Mouse (Mus musculus): ENCODE results near the gene Vmn1r196. TPM values are rescaled to one million over a fixed set of nuclear protein-coding genes. Genes with fewer than 3 reads are reported as not detected.
"Not testable (repeated sequence)": the region's sequence is repeated elsewhere in the genome, so short reads cannot be mapped to it uniquely, and the experiment has no call there.

Vmn1r196 gene
- polyA plus RNA-seq (2014; fragmentation: Nextera tagmentation; extraction: Ambion mirVana), result not detected in 2 replicates

- H3K4me2 ChIP-seq (ENCODE audit: low read length), result no peak within 1 kb of the TSS
- H3K4me3 ChIP-seq (ENCODE audit: low read depth, low read length), result no peak within 1 kb of the TSS
- no peaks in the 10 kb centered on the region for H3K36me3 ChIP-seq (ENCODE audit: control insufficient read depth, insufficient read depth, low read length)
- H3K9ac ChIP-seq (ENCODE audit: low read length), result no peak within 1 kb of the TSS
- WGBS, result 66% methylated on average over 2 of the region's 2 CpGs
- H3K4me1 ChIP-seq (ENCODE audit: control insufficient read depth, insufficient read depth, low read length), result no peaks in the 10 kb centered on the region
- DNase-seq (ENCODE audit: low spot score), result no peak
- no peak for ATAC-seq
- H3K27me3 ChIP-seq (replicated peaks; ENCODE audit: control insufficient read depth, insufficient read depth, low read length), result no peaks in the 10 kb centered on the region
- no peaks in the 10 kb centered on the region for H3K9me3 ChIP-seq (replicated peaks; ENCODE audit: control insufficient read depth, low read length)
- no peak within 1 kb of the TSS for H3K27ac ChIP-seq (ENCODE audit: low read depth, low read length)
Observed at GRCm38 (mm10) chr13:22289620-22290019, at the start of gene Vmn1r196. Gene Vmn1r196 (plus strand): TSS chr13:22289920.

- Histone ChIP-seq H3K27ac (ENCODE audit: low read depth, low read length) (no peak within 1 kb of the TSS), H3K27me3 (replicated peaks; ENCODE audit: control insufficient read depth, insufficient read depth, low read length) (no peaks in the 10 kb centered on the region), H3K4me1 (ENCODE audit: control insufficient read depth, insufficient read depth, low read length) (no peaks in the 10 kb centered on the region), H3K4me2 (ENCODE audit: low read length) (no peak within 1 kb of the TSS), H3K9ac (ENCODE audit: low read length) (no peak within 1 kb of the TSS), H3K36me3 (ENCODE audit: control insufficient read depth, insufficient read depth, low read length) (no peaks in the 10 kb centered on the region), H3K4me3 (ENCODE audit: low read depth, low read length) (no peak within 1 kb of the TSS), H3K9me3 (replicated peaks; ENCODE audit: control insufficient read depth, low read length) (no peaks in the 10 kb centered on the region)
- DNase-seq (ENCODE audit: low spot score) (no peak), ATAC-seq (no peak)
- WGBS, result 46% methylated on average over 1 of the region's 1 CpGs
Observed at GRCm38 (mm10) chr13:22243915-22244314, 45.8 kb upstream of the Vmn1r196 start, which contains the start of gene Vmn1r194. Gene Vmn1r194 (plus strand): TSS chr13:22244215.

- not testable (repeated sequence) for H3K27ac ChIP-seq (ENCODE audit: low read depth, low read length); H3K27me3 ChIP-seq (replicated peaks; ENCODE audit: control insufficient read depth, insufficient read depth, low read length); H3K4me2 ChIP-seq (ENCODE audit: low read length); H3K9me3 ChIP-seq (replicated peaks; ENCODE audit: control insufficient read depth, low read length); ATAC-seq; H3K36me3 ChIP-seq (ENCODE audit: control insufficient read depth, insufficient read depth, low read length); DNase-seq (ENCODE audit: low spot score); H3K4me1 ChIP-seq (ENCODE audit: control insufficient read depth, insufficient read depth, low read length); H3K9ac ChIP-seq (ENCODE audit: low read length); H3K4me3 ChIP-seq (ENCODE audit: low read depth, low read length)
- 88% methylated on average over 1 of the region's 1 CpGs for WGBS
Observed at GRCm38 (mm10) chr13:22270222-22270621, 19.5 kb upstream of the Vmn1r196 start, which contains the start of gene Vmn1r195. Gene Vmn1r195 (plus strand): TSS chr13:22270522.

- DNase-seq (ENCODE audit: low spot score) (no peak), ATAC-seq (no peak)
- Histone ChIP-seq H3K4me2 (ENCODE audit: low read length) (no peak overlapping the region), H3K27me3 (replicated peaks; ENCODE audit: control insufficient read depth, insufficient read depth, low read length) (no peaks in the 10 kb centered on the region), H3K36me3 (ENCODE audit: control insufficient read depth, insufficient read depth, low read length) (no peaks in the 10 kb centered on the region), H3K9ac (ENCODE audit: low read length) (no peak overlapping the region), H3K9me3 (replicated peaks; ENCODE audit: control insufficient read depth, low read length) (no peaks in the 10 kb centered on the region), H3K27ac (ENCODE audit: low read depth, low read length) (no peak overlapping the region), H3K4me3 (ENCODE audit: low read depth, low read length) (no peak overlapping the region), H3K4me1 (ENCODE audit: control insufficient read depth, insufficient read depth, low read length) (no peaks in the 10 kb centered on the region)
- 48% methylated on average over 2 of the region's 2 CpGs for WGBS
Observed at GRCm38 (mm10) chr13:22271721-22272120, 18.0 kb upstream of the Vmn1r196 start.

- H3K9ac ChIP-seq (ENCODE audit: low read length), result no peak overlapping the region
- H3K36me3 ChIP-seq (ENCODE audit: control insufficient read depth, insufficient read depth, low read length), result no peaks in the 10 kb centered on the region
- H3K4me3 ChIP-seq (ENCODE audit: low read depth, low read length), result no peak overlapping the region
- peak; percentile 6 for DNase-seq (ENCODE audit: low spot score)
- no peaks in the 10 kb centered on the region for H3K4me1 ChIP-seq (ENCODE audit: control insufficient read depth, insufficient read depth, low read length)
- 74% methylated on average over 2 of the region's 2 CpGs for WGBS
- H3K27ac ChIP-seq (ENCODE audit: low read depth, low read length), result no peak overlapping the region
- H3K4me2 ChIP-seq (ENCODE audit: low read length), result no peak overlapping the region
- no peak for ATAC-seq
- no peaks in the 10 kb centered on the region for H3K9me3 ChIP-seq (replicated peaks; ENCODE audit: control insufficient read depth, low read length)
- H3K27me3 ChIP-seq (replicated peaks; ENCODE audit: control insufficient read depth, insufficient read depth, low read length), result no peaks in the 10 kb centered on the region
Observed at GRCm38 (mm10) chr13:22284578-22284977, 5.1 kb upstream of the Vmn1r196 start.

- not testable (repeated sequence) for H3K4me2 ChIP-seq (ENCODE audit: low read length); H3K4me1 ChIP-seq (ENCODE audit: control insufficient read depth, insufficient read depth, low read length); H3K9ac ChIP-seq (ENCODE audit: low read length); ATAC-seq; DNase-seq (ENCODE audit: low spot score); H3K27ac ChIP-seq (ENCODE audit: low read depth, low read length); H3K9me3 ChIP-seq (replicated peaks; ENCODE audit: control insufficient read depth, low read length); H3K4me3 ChIP-seq (ENCODE audit: low read depth, low read length); H3K27me3 ChIP-seq (replicated peaks; ENCODE audit: control insufficient read depth, insufficient read depth, low read length); H3K36me3 ChIP-seq (ENCODE audit: control insufficient read depth, insufficient read depth, low read length)
- WGBS, result 93% methylated on average over 5 of the region's 5 CpGs
Observed at GRCm38 (mm10) chr13:22308075-22308474, 18.4 kb downstream of the Vmn1r196 start.

- H3K4me1 ChIP-seq (ENCODE audit: control insufficient read depth, insufficient read depth, low read length), result no peaks in the 10 kb centered on the region
- H3K27ac ChIP-seq (ENCODE audit: low read depth, low read length), result no peak overlapping the region
- no peaks in the 10 kb centered on the region for H3K9me3 ChIP-seq (replicated peaks; ENCODE audit: control insufficient read depth, low read length)
- H3K4me3 ChIP-seq (ENCODE audit: low read depth, low read length), result no peak overlapping the region
- H3K4me2 ChIP-seq (ENCODE audit: low read length), result no peak overlapping the region
- no peaks in the 10 kb centered on the region for H3K36me3 ChIP-seq (ENCODE audit: control insufficient read depth, insufficient read depth, low read length)
- no peak for DNase-seq (ENCODE audit: low spot score)
- WGBS, result 84% methylated on average over 2 of the region's 2 CpGs
- ATAC-seq, result no peak
- no peaks in the 10 kb centered on the region for H3K27me3 ChIP-seq (replicated peaks; ENCODE audit: control insufficient read depth, insufficient read depth, low read length)
- no peak overlapping the region for H3K9ac ChIP-seq (ENCODE audit: low read length)
Observed at GRCm38 (mm10) chr13:22315361-22315760, 25.6 kb downstream of the Vmn1r196 start.

- no peaks in the 10 kb centered on the region for H3K27me3 ChIP-seq (replicated peaks; ENCODE audit: control insufficient read depth, insufficient read depth, low read length)
- no peak overlapping the region for H3K9ac ChIP-seq (ENCODE audit: low read length)
- no peaks in the 10 kb centered on the region for H3K4me1 ChIP-seq (ENCODE audit: control insufficient read depth, insufficient read depth, low read length)
- no peak overlapping the region for H3K27ac ChIP-seq (ENCODE audit: low read depth, low read length)
- H3K9me3 ChIP-seq (replicated peaks; ENCODE audit: control insufficient read depth, low read length), result no peaks in the 10 kb centered on the region
- no peaks in the 10 kb centered on the region for H3K36me3 ChIP-seq (ENCODE audit: control insufficient read depth, insufficient read depth, low read length)
- ATAC-seq, result no peak
- no peak for DNase-seq (ENCODE audit: low spot score)
- H3K4me2 ChIP-seq (ENCODE audit: low read length), result no peak overlapping the region
- WGBS, result 80% methylated on average over 2 of the region's 2 CpGs
- H3K4me3 ChIP-seq (ENCODE audit: low read depth, low read length), result no peak overlapping the region
Observed at GRCm38 (mm10) chr13:22317366-22317765, 27.6 kb downstream of the Vmn1r196 start.

GRCm38 (mm10) chr13:22320091-22320490, 30.4 kb downstream of the Vmn1r196 start:
- DNase-seq (ENCODE audit: low spot score), result no peak
- Histone ChIP-seq H3K27ac (ENCODE audit: low read depth, low read length) (no peak overlapping the region), H3K4me3 (ENCODE audit: low read depth, low read length) (no peak overlapping the region), H3K9ac (ENCODE audit: low read length) (no peak overlapping the region), H3K9me3 (replicated peaks; ENCODE audit: control insufficient read depth, low read length) (no peaks in the 10 kb centered on the region), H3K4me1 (ENCODE audit: control insufficient read depth, insufficient read depth, low read length) (no peaks in the 10 kb centered on the region), H3K4me2 (ENCODE audit: low read length) (no peak overlapping the region), H3K36me3 (ENCODE audit: control insufficient read depth, insufficient read depth, low read length) (no peaks in the 10 kb centered on the region), H3K27me3 (replicated peaks; ENCODE audit: control insufficient read depth, insufficient read depth, low read length) (no peaks in the 10 kb centered on the region)
- ATAC-seq, result no peak

Measured in forebrain, embryonic 14.5 days (tissue).